9 mouse cellular contexts compared by ENCODE assay signal in genomic region chr5:125529109-125529508, GRCm38 (mm10). TPM values are rescaled to one million over a fixed set of nuclear protein-coding genes. Genes with fewer than 3 reads are reported as not detected.
DNase-seq lines count a peak whose midpoint lies in the region; ATAC-seq and TF ChIP-seq lines count a peak whose summit lies in the region.
"Had no signal": no experiment of that assay in that cellular context is flagged by ENCODE, and none has a peak within 500 bp of the region (broad histone marks: within the 10 kb centered on the region; RNA-seq: fewer than 3 reads in every experiment).

No protein-coding gene starts in this region.

- peak; percentile 96 for TF ChIP-seq CTCF in heart, adult 2 months (IDR thresholded peaks at IDR 0.05)
- peak; percentile 99 for TF ChIP-seq CTCF in hindbrain, postnatal 0 days (IDR thresholded peaks at IDR 0.05; ENCODE audit: low read depth)

- no peak overlapping the region for H3K4me3 ChIP-seq in heart, adult 2 months
- H3K4me3 ChIP-seq in embryonic facial prominence, embryonic 14.5 days (ENCODE audit: low read depth, low read length): no peak overlapping the region
- H3K4me3 ChIP-seq in hindbrain, postnatal 0 days (ENCODE audit: low read length): no peak overlapping the region
- H3K4me3 ChIP-seq in neural tube, embryonic 11.5 days (ENCODE audit: low read depth, low read length): no peak overlapping the region
- H3K4me3 ChIP-seq: lung, embryonic 15.5 days had no signal

- no peak overlapping the region for H3K9ac ChIP-seq in heart, adult 2 months (ENCODE audit: low read depth, low read length)
- no peak overlapping the region for H3K9ac ChIP-seq in embryonic facial prominence, embryonic 14.5 days (ENCODE audit: low read depth, low read length)
- H3K9ac ChIP-seq in hindbrain, postnatal 0 days (replicated peaks; ENCODE audit: low read length): no peak overlapping the region
- no peak overlapping the region for H3K9ac ChIP-seq in neural tube, embryonic 11.5 days (ENCODE audit: low read length)
- H3K9ac ChIP-seq: lung, embryonic 15.5 days had no signal

- H3K4me1 ChIP-seq in heart, adult 2 months (ENCODE audit: control insufficient read depth, insufficient read depth, low read length): no peaks in the 10 kb centered on the region
- H3K4me1 ChIP-seq in embryonic facial prominence, embryonic 14.5 days (ENCODE audit: control insufficient read depth, insufficient read depth, low read length): peaks cover 6% of the 10 kb centered on the region; the same call in 1 of the 2 replicates
- H3K4me1 ChIP-seq in hindbrain, postnatal 0 days (ENCODE audit: insufficient read depth, low read length): peaks cover 5% of the 10 kb centered on the region; the same call in 1 of the 2 replicates
- peaks cover 19% of the 10 kb centered on the region for H3K4me1 ChIP-seq in neural tube, embryonic 11.5 days (ENCODE audit: control insufficient read depth, insufficient read depth, low read length)

- no peaks in the 10 kb centered on the region for H3K79me2 ChIP-seq in heart, adult 2 months (replicated peaks; ENCODE audit: control insufficient read depth, insufficient read depth, low read length)

- H3K4me2 ChIP-seq in embryonic facial prominence, embryonic 14.5 days (ENCODE audit: low read depth, low read length): no peak overlapping the region
- H3K4me2 ChIP-seq in hindbrain, postnatal 0 days (ENCODE audit: low read depth, low read length): no peak overlapping the region
- no peak overlapping the region for H3K4me2 ChIP-seq in neural tube, embryonic 11.5 days (ENCODE audit: low read depth)
- H3K4me2 ChIP-seq: lung, embryonic 15.5 days had no signal

- peaks cover 7% of the 10 kb centered on the region; the same call in 1 of the 2 replicates for H3K9me3 ChIP-seq in embryonic facial prominence, embryonic 14.5 days (ENCODE audit: control insufficient read depth, low read length)
- H3K9me3 ChIP-seq in hindbrain, postnatal 0 days (ENCODE audit: low read length): no peaks in the 10 kb centered on the region
- H3K9me3 ChIP-seq in neural tube, embryonic 11.5 days (ENCODE audit: control insufficient read depth, low read length): no peaks in the 10 kb centered on the region; the same call in 1 of the 2 replicates
- H3K9me3 ChIP-seq: lung, embryonic 15.5 days had no signal

- no peak overlapping the region for H3K27ac ChIP-seq in heart, adult 2 months
- H3K27ac ChIP-seq in embryonic facial prominence, embryonic 14.5 days (replicated peaks; ENCODE audit: low read depth, low read length): no peak overlapping the region
- no peak overlapping the region for H3K27ac ChIP-seq in hindbrain, postnatal 0 days
- no peak overlapping the region for H3K27ac ChIP-seq in neural tube, embryonic 11.5 days (ENCODE audit: low read depth, low read length)
- H3K27ac ChIP-seq: lung, embryonic 15.5 days had no signal

- WGBS in heart, adult 2 months: 3% methylated on average over 5 of the region's 5 CpGs
- 4% methylated on average over 5 of the region's 5 CpGs for WGBS in embryonic facial prominence, embryonic 14.5 days
- 2% methylated on average over 5 of the region's 5 CpGs for WGBS in hindbrain, postnatal 0 days
- 2% methylated on average over 5 of the region's 5 CpGs for WGBS in neural tube, embryonic 11.5 days

- 0 out of 2 replicates have a peak, but pooled peaks have one; percentile 54 for TF ChIP-seq EP300 in heart, adult 2 months (IDR thresholded peaks at IDR 0.05; ENCODE audit: insufficient read depth, low read depth, low read length)

- TF ChIP-seq POLR2A in heart, adult 2 months (IDR thresholded peaks at IDR 0.05; ENCODE audit: insufficient read depth, low read depth, low read length): no peak

- peak; percentile 23; the same call in 1 of the 2 replicates for ATAC-seq in embryonic facial prominence, embryonic 14.5 days (ENCODE audit: low read depth)
- no peak for ATAC-seq in hindbrain, postnatal 0 days
- ATAC-seq in neural tube, embryonic 11.5 days (ENCODE audit: insufficient read depth, low FRiP score, low TSS enrichment): no peak

- no peaks in the 10 kb centered on the region for H3K36me3 ChIP-seq in heart, adult 2 months (ENCODE audit: control insufficient read depth, insufficient read depth, low read length)
- H3K36me3 ChIP-seq in embryonic facial prominence, embryonic 14.5 days (ENCODE audit: control insufficient read depth, insufficient read depth, low read length): no peaks in the 10 kb centered on the region
- no peaks in the 10 kb centered on the region for H3K36me3 ChIP-seq in hindbrain, postnatal 0 days (ENCODE audit: insufficient read depth, low read length)
- no peaks in the 10 kb centered on the region for H3K36me3 ChIP-seq in neural tube, embryonic 11.5 days (ENCODE audit: control insufficient read depth, insufficient read depth, low read length)
- H3K36me3 ChIP-seq: lung, embryonic 15.5 days had no signal

- intact Hi-C loops in heart, adult 2 months (cut with DNase I): no loop called here
- intact Hi-C loops in heart, postnatal 25 days (cut with DNase I): loop anchor here (10.0 kb wide), 1 partner anchor 1466 kb away; no protein-coding TSS in a partner anchor
- intact Hi-C loops in left cerebral cortex, postnatal 25 days (cut with DNase I): loop anchor here (1.0 to 10.0 kb wide), 4 partner anchors 866 to 1466 kb away; no protein-coding TSS in a partner anchor

- peak; percentile 34 to 75 for DNase-seq in heart, adult 2 months
- no peak for DNase-seq in heart, postnatal 25 days (ENCODE audit: low spot score)
- DNase-seq in adrenal gland, postnatal 14 days: peak; percentile 75
- peak; percentile 56 for DNase-seq in embryonic facial prominence, embryonic 14.5 days (ENCODE audit: low spot score)
- peak; percentile 85 for DNase-seq in hindbrain, postnatal 0 days (ENCODE audit: low spot score)
- peak; percentile 84 to 85 for DNase-seq in left cerebral cortex, postnatal 25 days (ENCODE audit: low spot score in 2 of 2)
- DNase-seq in neural tube, embryonic 11.5 days (ENCODE audit: low spot score): peak; percentile 78
- DNase-seq in thymus, adult 18-20 months: peak; percentile 24 to 34

- H3K27me3 ChIP-seq in heart, adult 2 months (ENCODE audit: control insufficient read depth, insufficient read depth, low read length): peaks cover 8% of the 10 kb centered on the region
- H3K27me3 ChIP-seq in embryonic facial prominence, embryonic 14.5 days (replicated peaks; ENCODE audit: control insufficient read depth, insufficient read depth, low read length): peaks cover 55% of the 10 kb centered on the region
- peaks cover 10% of the 10 kb centered on the region for H3K27me3 ChIP-seq in hindbrain, postnatal 0 days (ENCODE audit: insufficient read depth, low read length)
- H3K27me3 ChIP-seq in neural tube, embryonic 11.5 days (ENCODE audit: control insufficient read depth, insufficient read depth, low read length): peaks cover 39% of the 10 kb centered on the region

RNA-seq across cellular contexts. Expression of gene Tmem132b, which starts 2.5 kb away (rescaled TPM):
- total RNA-seq in heart, adult 2 months (2021): not detected
- not detected in 2 replicates for polyA plus RNA-seq in heart, adult 2 months (2012; rRNA removed)
- total RNA-seq in heart, postnatal 25 days (2021): not detected
- total RNA-seq in adrenal gland, postnatal 14 days (2021): 0.74 and 1.4 TPM in 2 replicates
- polyA plus RNA-seq in embryonic facial prominence, embryonic 14.5 days (2014; fragmentation: Nextera tagmentation; extraction: Ambion mirVana): 0.31 and 0.38 TPM in 2 replicates
- 45.9 and 46.6 TPM in 2 replicates for total RNA-seq in hindbrain, postnatal 0 days (2014; rRNA removed)
- 6.1 and 6.9 TPM in 2 replicates for polyA plus RNA-seq in hindbrain, postnatal 0 days (2015; fragmentation: Nextera tagmentation; extraction: Ambion mirVana)
- 100 to 1,000 TPM; 125 to 141 TPM for total RNA-seq in left cerebral cortex, postnatal 25 days (2021)
- 1.4 and 1.5 TPM in 2 replicates for polyA plus RNA-seq in neural tube, embryonic 11.5 days (2014; fragmentation: Nextera tagmentation; extraction: Ambion mirVana)

RNA-seq across cellular contexts. Expression of gene Aacs, which starts 53.5 kb away (rescaled TPM):
- total RNA-seq in heart, adult 2 months (2021): 1 to 10 TPM; 3.3 to 3.9 TPM
- 9.8 and 17.7 TPM in 2 replicates for polyA plus RNA-seq in heart, adult 2 months (2012; rRNA removed)
- total RNA-seq in heart, postnatal 25 days (2021): 1 to 10 TPM; 3.0 to 4.1 TPM
- 25.4 and 27.3 TPM in 2 replicates for total RNA-seq in adrenal gland, postnatal 14 days (2021)
- 37.7 and 39.8 TPM in 2 replicates for polyA plus RNA-seq in embryonic facial prominence, embryonic 14.5 days (2014; fragmentation: Nextera tagmentation; extraction: Ambion mirVana)
- 124 and 125 TPM in 2 replicates for total RNA-seq in hindbrain, postnatal 0 days (2014; rRNA removed)
- 77.3 and 77.6 TPM in 2 replicates for polyA plus RNA-seq in hindbrain, postnatal 0 days (2015; fragmentation: Nextera tagmentation; extraction: Ambion mirVana)
- total RNA-seq in left cerebral cortex, postnatal 25 days (2021): 10 to 100 TPM; 43.0 to 52.1 TPM
- polyA plus RNA-seq in neural tube, embryonic 11.5 days (2014; fragmentation: Nextera tagmentation; extraction: Ambion mirVana): 50.3 and 65.1 TPM in 2 replicates

Comparison
In these comparisons a context has a peak if more than half of its experiments do, and no peak if none do; other contexts are left out.
1. RNA of gene Tmem132b, which starts 2.5 kb away (total RNA-seq): 125 to 141 TPM in left cerebral cortex, postnatal 25 days and 45.9 to 46.6 TPM in hindbrain, postnatal 0 days; 0.74 to 1.4 TPM in adrenal gland, postnatal 14 days, not detected in heart, adult 2 months and not detected in heart, postnatal 25 days; every median in the first group is over 10 times any median in the second.